In the genomic region with DNA sequence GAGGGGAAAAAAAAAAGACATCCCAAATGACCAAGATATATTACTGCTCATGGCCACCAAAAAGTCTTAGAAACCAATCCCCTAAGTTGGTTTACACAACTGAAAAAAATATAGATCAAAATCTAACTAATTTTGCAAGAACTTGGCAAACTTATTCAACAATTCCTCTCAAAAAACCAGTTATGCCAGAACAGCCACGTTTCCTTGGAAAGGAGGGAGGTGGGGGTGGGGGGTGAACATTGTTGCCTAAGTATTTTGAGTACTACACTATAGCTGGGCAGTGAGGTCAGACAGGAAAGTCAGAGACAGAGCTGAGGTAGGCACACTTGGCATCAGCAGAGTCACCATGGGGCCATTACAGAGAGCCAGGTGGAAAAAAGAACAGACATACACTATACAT, we compare ENCODE assay signal across 16 mouse cellular contexts. TPM values are rescaled to one million over a fixed set of nuclear protein-coding genes. Genes with fewer than 3 reads are reported as not detected.
"Had no signal": no experiment of that assay in that cellular context is flagged by ENCODE, and none has a peak within 500 bp of the region (broad histone marks: within the 10 kb centered on the region; RNA-seq: fewer than 3 reads in every experiment).

No protein-coding gene starts in this region.

- H3K9ac ChIP-seq: limb, embryonic 12.5 days; liver, embryonic 13.5 days; liver, postnatal 0 days; neural tube, embryonic 15.5 days had no signal

- ATAC-seq: liver, postnatal 0 days had no signal

- H3K9me3 ChIP-seq: limb, embryonic 12.5 days; liver, embryonic 13.5 days; midbrain, embryonic 10.5 days; neural tube, embryonic 15.5 days had no signal

- H3K4me3 ChIP-seq: layer of hippocampus, adult 2 months; limb, embryonic 12.5 days; liver, embryonic 13.5 days; midbrain, embryonic 10.5 days; myocyte; neural tube, embryonic 15.5 days had no signal

- H3K4me2 ChIP-seq: limb, embryonic 12.5 days; liver, embryonic 13.5 days; neural tube, embryonic 15.5 days had no signal

- DNase-seq: kidney, adult 11 months; kidney, adult 9 months; kidney, postnatal 36 days; liver; liver, embryonic 13.5 days; liver, postnatal 0 days; midbrain, embryonic 14.5 days; right cerebral cortex, adult 18-20 months; right cerebral cortex, postnatal 25 days had no signal

- H3K4me1 ChIP-seq: limb, embryonic 12.5 days; liver, embryonic 13.5 days; midbrain, embryonic 10.5 days; neural tube, embryonic 15.5 days had no signal

- H3K27ac ChIP-seq: kidney, postnatal 0 days; layer of hippocampus, adult 2 months; limb, embryonic 12.5 days; liver, embryonic 13.5 days; midbrain, embryonic 10.5 days; neural tube, embryonic 15.5 days had no signal

- H3K27me3 ChIP-seq: limb, embryonic 12.5 days; liver, embryonic 13.5 days; neural tube, embryonic 15.5 days had no signal

RNA-seq across cellular contexts. Expression of a gene that starts 50.1 kb away (rescaled TPM):
- total RNA-seq: megakaryocyte, adult 5-6 weeks had no signal
- polyA plus RNA-seq: liver, postnatal 0 days; myocyte had no signal
